Mouse (Mus musculus): ENCODE data around the gene Pmm2. TPM values are rescaled to one million over a fixed set of nuclear protein-coding genes. Genes with fewer than 3 reads are reported as not detected.

The Pmm2 gene
- polyA plus RNA-seq, 1 experiment from 2014 or later: 78.8 TPM

GRCm38 (mm10) chr16:8679780-8680179 is 42.3 kb downstream of the Pmm2 start:
- Histone ChIP-seq H3K4me3 (ENCODE audit: inconsistent target) (no peak overlapping the region), H3K36me3 (ENCODE audit: inconsistent target) (no peaks in the 10 kb centered on the region), H3K79me2 (ENCODE audit: inconsistent target) (no peaks in the 10 kb centered on the region), H3K27ac (no peak overlapping the region)
- WGBS (ENCODE audit: missing documents): 69% methylated on average over 3 of the region's 3 CpGs

- no peaks in the 10 kb centered on the region for H3K79me2 ChIP-seq (ENCODE audit: inconsistent target)
- H3K27ac ChIP-seq: no peak within 1 kb of the TSS
- H3K36me3 ChIP-seq (ENCODE audit: inconsistent target): no peaks in the 10 kb centered on the region
- WGBS (ENCODE audit: missing documents): 90% methylated on average over 5 of the region's 5 CpGs
- H3K4me3 ChIP-seq (ENCODE audit: inconsistent target): no peak within 1 kb of the TSS
Observed at GRCm38 (mm10) chr16:8680470-8680869, 43.0 kb downstream of the Pmm2 start, which contains the start of gene Gm5767. Gene Gm5767, plus strand, starts transcription at chr16:8680770.

DNA sequence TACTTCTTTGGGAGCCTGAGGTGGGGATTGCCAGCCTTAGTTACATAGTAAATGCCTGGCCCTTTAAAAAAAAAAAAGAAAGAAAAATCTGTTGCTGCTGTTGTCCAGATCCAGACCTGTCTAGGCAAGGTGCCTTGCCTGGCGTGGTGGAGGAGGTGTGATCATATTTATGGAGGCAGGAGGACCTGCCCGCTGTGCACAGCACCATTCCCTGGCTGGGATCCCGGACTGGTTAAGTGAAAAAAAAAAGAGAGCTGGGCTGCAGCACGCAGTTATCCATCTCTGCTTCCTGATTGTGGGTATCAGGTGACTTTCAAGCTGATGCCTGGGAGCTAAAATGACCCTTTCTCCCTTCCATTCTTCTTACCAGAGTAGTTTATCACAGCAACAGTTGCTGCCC is 47.6 kb downstream of the Pmm2 start:
- Histone ChIP-seq H3K36me3 (ENCODE audit: inconsistent target) (peaks cover 15% of the 10 kb centered on the region), H3K4me3 (ENCODE audit: inconsistent target) (no peak overlapping the region), H3K79me2 (ENCODE audit: inconsistent target) (no peaks in the 10 kb centered on the region), H3K27ac (no peak overlapping the region)
- WGBS (ENCODE audit: missing documents): 77% methylated on average over 4 of the region's 4 CpGs

- 81% methylated on average over 6 of the region's 7 CpGs for WGBS (ENCODE audit: missing documents)
- H3K36me3 ChIP-seq (ENCODE audit: inconsistent target): peaks cover 26% of the 10 kb centered on the region
- H3K27ac ChIP-seq: no peak overlapping the region
- H3K4me3 ChIP-seq (ENCODE audit: inconsistent target): no peak overlapping the region
- H3K79me2 ChIP-seq (ENCODE audit: inconsistent target): no peaks in the 10 kb centered on the region
Observed at GRCm38 (mm10) chr16:8686121-8686870, 48.8 kb downstream of the Pmm2 start.

DNA sequence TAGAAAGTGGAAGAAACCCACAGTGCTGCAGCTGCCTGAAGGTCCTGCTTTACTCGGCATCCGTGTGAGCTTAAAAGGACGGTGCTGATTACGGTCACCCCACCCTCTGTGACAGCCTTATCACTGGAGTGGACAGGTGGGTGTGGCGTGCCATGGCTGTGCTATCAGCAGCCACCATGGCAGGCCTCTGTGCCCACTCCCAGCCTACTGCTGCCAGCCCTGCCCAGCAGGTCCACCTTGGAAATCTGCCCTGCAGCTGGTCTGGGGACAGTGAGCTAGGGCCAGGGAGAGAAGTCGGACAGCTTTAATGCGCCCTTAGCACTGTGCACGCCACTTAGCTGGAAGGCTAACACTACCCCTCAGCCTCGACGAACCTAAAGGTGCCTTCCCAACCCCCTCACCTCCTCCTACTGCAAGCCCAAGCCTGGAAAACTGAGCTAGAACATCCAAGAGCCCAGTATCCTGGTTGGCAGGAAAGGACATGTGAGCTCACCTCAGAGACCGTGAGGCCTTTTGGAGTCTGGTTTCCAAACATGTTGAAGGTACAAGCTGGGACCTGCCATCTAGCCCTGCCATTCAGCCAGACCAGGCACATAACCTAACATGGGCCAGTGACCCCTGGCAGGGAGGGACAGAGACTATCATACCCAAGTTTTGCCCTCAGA is 49.5 kb downstream of the Pmm2 start:
- Histone ChIP-seq H3K79me2 (ENCODE audit: inconsistent target) (no peaks in the 10 kb centered on the region), H3K4me3 (ENCODE audit: inconsistent target) (no peak overlapping the region), H3K27ac (no peak overlapping the region), H3K36me3 (ENCODE audit: inconsistent target) (peaks cover 33% of the 10 kb centered on the region)
- WGBS (ENCODE audit: missing documents): 93% methylated on average over 11 of the region's 11 CpGs

GRCm38 (mm10) chr16:8687559-8688112 is 50.2 kb downstream of the Pmm2 start:
- no peak overlapping the region for H3K4me3 ChIP-seq (ENCODE audit: inconsistent target)
- H3K27ac ChIP-seq: no peak overlapping the region
- no peaks in the 10 kb centered on the region for H3K79me2 ChIP-seq (ENCODE audit: inconsistent target)
- H3K36me3 ChIP-seq (ENCODE audit: inconsistent target): peaks cover 39% of the 10 kb centered on the region

DNA sequence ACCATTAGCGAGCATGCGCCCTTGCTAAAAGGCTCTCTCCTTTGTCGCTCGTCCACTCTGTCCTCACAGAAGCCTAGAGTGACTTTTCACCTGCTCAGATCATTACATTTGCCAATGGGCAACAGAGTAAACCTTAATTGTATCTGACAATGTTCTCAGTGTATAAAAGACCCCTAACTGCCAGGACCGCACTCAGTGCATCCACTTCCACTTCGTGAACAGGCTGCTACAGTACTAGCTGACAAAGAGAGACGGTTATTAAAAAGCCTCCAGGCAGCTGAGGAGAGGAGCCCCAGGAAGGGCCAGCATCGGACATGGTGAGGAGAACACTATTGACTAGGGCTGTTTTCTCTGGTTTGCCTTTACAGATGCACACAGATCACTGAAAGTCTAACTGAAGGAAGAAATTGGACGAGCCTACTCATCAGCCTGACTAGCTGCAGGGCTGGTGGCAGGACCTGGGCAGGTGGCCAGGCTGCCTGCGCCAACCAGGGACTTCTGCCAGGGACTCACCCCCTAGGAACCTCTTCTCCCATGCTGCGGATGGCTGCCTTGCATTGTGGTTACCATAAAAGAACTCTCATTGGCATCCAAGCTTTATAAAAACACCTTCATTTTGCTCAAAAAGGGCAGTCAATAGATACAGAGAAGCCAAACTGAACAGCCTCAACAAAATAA is 52.6 kb downstream of the Pmm2 start:
- H3K27ac ChIP-seq: no peak overlapping the region
- no peak overlapping the region for H3K4me3 ChIP-seq (ENCODE audit: inconsistent target)
- WGBS (ENCODE audit: missing documents): 82% methylated on average over 11 of the region's 11 CpGs
- no peaks in the 10 kb centered on the region for H3K79me2 ChIP-seq (ENCODE audit: inconsistent target)
- H3K36me3 ChIP-seq (ENCODE audit: inconsistent target): peaks cover 64% of the 10 kb centered on the region

DNA sequence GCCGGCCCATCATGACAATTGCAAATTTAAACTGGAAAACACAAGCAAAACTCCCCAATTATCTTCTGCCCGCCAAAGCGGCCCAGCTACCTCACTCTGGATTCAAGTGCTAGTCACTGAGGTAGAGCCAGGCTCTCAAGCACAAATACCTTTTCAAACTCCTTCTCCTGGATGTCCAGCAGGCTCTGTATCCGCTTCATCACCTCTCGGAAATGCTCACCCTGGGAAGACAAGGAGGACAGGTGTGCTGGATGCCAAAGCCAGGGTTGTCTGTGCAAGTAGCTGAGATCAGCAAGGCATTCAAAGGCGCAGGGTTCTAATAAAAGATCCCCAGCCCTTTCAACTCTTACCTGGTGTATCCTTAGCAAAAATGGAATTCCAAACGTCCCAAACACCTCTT is 53.7 kb downstream of the Pmm2 start:
- H3K79me2 ChIP-seq (ENCODE audit: inconsistent target): no peaks in the 10 kb centered on the region
- H3K27ac ChIP-seq: no peak overlapping the region
- peaks cover 74% of the 10 kb centered on the region for H3K36me3 ChIP-seq (ENCODE audit: inconsistent target)
- 88% methylated on average over 7 of the region's 7 CpGs for WGBS (ENCODE audit: missing documents)
- no peak overlapping the region for H3K4me3 ChIP-seq (ENCODE audit: inconsistent target)

DNA sequence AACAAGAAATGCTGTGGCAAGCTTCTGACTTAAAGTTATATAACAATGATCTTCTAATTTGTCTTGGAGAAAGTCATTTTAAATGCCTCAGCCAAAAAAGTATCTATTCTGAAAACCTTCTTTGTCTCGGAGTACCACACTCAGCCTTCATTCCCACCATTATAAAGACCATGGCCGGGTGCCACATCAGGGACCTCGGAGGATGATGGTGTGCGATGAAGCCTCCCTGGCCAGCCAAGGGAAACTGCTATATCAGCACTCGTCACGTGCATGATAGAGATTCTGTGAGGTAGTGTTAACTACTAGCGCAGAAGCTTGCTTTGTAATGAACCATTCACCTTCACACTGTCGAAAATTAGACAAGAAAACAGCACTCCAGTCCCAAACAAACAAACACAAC is 62.1 kb downstream of the Pmm2 start:
- Histone ChIP-seq H3K4me3 (ENCODE audit: inconsistent target) (no peak overlapping the region), H3K36me3 (ENCODE audit: inconsistent target) (peaks cover 97% of the 10 kb centered on the region), H3K79me2 (ENCODE audit: inconsistent target) (no peaks in the 10 kb centered on the region; the same call in 1 of the 2 replicates), H3K27ac (no peak overlapping the region)
- 93% methylated on average over 8 of the region's 8 CpGs for WGBS (ENCODE audit: missing documents)

DNA sequence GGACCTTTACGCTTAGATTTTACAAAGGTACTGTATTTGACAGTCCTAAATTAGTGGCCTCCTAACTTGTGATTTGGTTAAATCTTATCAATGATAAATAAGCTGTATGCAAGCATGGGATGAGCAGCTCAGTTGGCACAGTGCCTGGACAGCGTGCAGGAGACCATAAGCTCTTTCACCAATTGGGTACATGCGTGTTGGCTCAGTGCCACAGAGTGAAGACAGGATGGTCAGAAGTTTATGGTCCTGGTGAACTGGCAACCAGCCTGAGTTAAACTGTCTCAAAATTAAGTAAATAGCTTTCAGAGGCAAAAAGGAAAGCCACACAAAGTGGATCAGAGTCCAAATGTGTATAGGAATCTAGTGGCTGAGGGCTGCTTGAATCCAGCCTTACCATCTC is 63.1 kb downstream of the Pmm2 start:
- H3K4me3 ChIP-seq (ENCODE audit: inconsistent target): no peak overlapping the region
- peaks cover under 1% of the 10 kb centered on the region; the same call in 1 of the 2 replicates for H3K79me2 ChIP-seq (ENCODE audit: inconsistent target)
- H3K27ac ChIP-seq: no peak overlapping the region
- WGBS (ENCODE audit: missing documents): 91% methylated on average over 3 of the region's 3 CpGs
- peaks cover 97% of the 10 kb centered on the region for H3K36me3 ChIP-seq (ENCODE audit: inconsistent target)

DNA sequence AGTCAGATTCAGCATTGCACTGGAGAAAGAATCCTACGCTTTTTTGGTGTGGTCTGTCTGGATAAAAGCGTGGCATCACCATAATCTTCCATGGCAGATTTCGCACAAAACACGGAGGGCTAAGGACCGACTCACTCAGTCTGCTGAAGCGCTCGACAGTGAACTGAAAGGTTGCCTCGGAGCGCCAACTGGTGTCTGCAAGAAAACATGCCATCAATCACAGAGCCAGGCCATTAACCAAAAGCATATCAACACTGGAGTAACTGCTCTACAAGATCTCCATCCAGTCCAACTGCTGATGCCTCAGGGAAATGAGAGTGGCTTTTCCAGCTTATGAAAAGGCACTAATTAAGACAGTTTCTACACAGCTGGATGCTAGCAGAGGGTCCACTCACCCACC is 74.5 kb downstream of the Pmm2 start:
- H3K4me3 ChIP-seq (ENCODE audit: inconsistent target): no peak overlapping the region
- H3K27ac ChIP-seq: no peak overlapping the region
- peaks cover 90% of the 10 kb centered on the region for H3K36me3 ChIP-seq (ENCODE audit: inconsistent target)
- 94% methylated on average over 8 of the region's 9 CpGs for WGBS (ENCODE audit: missing documents)
- H3K79me2 ChIP-seq (ENCODE audit: inconsistent target): peaks cover 88% of the 10 kb centered on the region

Other genes with a start within 250 kb of the Pmm2 start
- gene Tmem114, start 212.5 kb upstream of the Pmm2 start, polyA plus RNA-seq (2018): not detected in 3 replicates
- gene Mettl22, start 166.9 kb upstream of the Pmm2 start, polyA plus RNA-seq (2018): 3.4 to 6.3 TPM (median 5.4 TPM) in 3 replicates
- not detected in 3 replicates for gene Abat, start 124.2 kb upstream of the Pmm2 start, polyA plus RNA-seq (2018)
- gene Tmem186, start within 50 bp of the Pmm2 start, polyA plus RNA-seq (2018): 6.0 to 8.8 TPM (median 7.0 TPM) in 3 replicates
- gene Carhsp1, start 34.5 kb downstream of the Pmm2 start, polyA plus RNA-seq (2018): 10.6 to 24.9 TPM (median 19.0 TPM) in 3 replicates
- not detected in 3 replicates for gene Gm5767, start 43.1 kb downstream of the Pmm2 start, polyA plus RNA-seq (2018)
- 46.1 to 73.0 TPM (median 65.1 TPM) in 3 replicates for gene Usp7, start 154.6 kb downstream of the Pmm2 start, polyA plus RNA-seq (2018)
- 33.2 to 46.9 TPM (median 39.9 TPM) in 3 replicates for gene 1810013L24Rik, start 192.4 kb downstream of the Pmm2 start, polyA plus RNA-seq (2018)

All from macrophage (primary cell).